Mouse (Mus musculus) colon, adult 2 months (tissue): ENCODE measurements around the gene Rasgrf2. TPM values are rescaled to one million over a fixed set of nuclear protein-coding genes. Genes with fewer than 3 reads are reported as not detected.

Source experiments
- polyA plus RNA-seq: library from polyadenylated mRNA; depleted of rRNA; stranded (reverse); fragments of >200 nt; gene quantifications from 2 replicates; pipeline ENCODE4 v1.2.3, GENCODE M21; 2012; rRNA removed

The Rasgrf2 gene
- 3.0 and 3.8 TPM in 2 replicates for polyA plus RNA-seq

DNA sequence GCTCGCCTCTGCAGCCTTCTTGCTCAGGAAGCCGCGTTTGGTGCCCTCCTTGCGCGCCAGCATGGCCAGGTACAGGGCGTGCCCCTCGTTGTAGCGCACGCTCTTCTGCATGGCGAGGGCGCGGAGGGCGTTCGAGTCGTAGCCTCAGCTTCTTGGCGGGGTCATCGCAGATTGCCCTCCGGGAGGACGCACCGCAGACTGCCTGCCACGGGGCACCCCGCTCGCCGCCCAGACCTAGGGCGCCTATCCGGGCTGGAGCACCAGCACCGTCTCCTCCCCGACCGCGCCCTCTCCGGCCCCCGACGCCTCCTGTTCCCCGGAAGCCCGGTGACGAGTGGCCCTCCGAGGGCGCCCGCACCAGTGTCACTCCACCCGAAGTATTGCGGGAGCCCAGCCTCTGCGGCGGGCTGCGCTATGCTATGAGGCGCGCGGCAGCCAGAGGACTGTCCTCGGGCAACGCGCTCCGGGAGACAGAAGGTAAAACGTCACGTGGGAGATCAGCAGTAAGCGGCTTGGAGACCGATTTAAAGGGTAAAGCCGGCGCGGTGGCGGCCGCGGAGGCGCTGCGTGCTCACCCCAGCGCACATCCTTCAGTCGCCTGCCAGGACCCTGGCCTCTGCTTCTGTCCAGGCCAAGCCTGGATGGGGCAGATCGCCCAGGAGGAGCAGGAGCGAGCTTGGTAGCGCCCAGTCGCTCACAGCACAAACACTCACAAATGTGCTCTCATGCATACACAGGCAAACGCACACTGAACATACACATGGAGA lies at the start of gene Rasgrf2:
Gene Rasgrf2, minus strand, starts transcription at position 273 of the 767 bp plus-strand sequence.

DNA sequence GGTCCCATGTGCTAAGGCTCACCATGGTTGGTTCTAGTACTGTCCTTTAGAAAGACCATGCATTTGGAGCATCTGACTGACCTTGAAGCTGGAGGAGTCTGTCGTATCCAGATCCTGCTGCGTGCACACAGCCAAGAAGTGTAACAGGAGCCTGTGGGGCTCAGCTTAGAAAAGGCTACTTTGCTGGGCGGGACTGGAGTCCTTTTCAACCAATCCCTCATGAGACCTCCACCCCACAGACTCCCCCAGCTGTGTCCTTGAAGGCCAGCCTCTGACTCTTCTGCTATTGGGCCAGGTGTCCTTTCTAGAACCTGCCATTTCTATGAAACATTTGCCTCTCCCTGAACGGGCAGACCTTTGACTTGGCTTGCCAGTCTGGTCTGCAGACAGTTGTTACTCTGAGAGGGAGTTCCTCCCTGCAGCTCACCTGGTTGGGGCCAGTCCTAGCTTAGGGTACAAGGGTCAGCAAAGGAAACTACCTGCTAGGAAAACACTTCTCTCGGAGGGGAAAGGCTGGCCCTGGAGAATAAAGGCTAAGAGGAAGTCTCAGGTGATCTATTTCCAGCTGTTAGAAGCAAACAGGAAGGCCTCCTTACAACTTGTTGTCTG lies 254.6 kb downstream of the Rasgrf2 start, which contains the start of gene Ckmt2:
Gene Ckmt2, minus strand, starts transcription at position 145 of the 609 bp plus-strand sequence.

Other genes with a start within 250 kb of the Rasgrf2 start
- not detected in 2 replicates for gene Gm20379, start 174.3 kb upstream of the Rasgrf2 start, polyA plus RNA-seq
- 0.64 and 0.88 TPM in 2 replicates for gene Dhfr, start 223.1 kb upstream of the Rasgrf2 start, polyA plus RNA-seq
- gene Msh3, start 223.3 kb upstream of the Rasgrf2 start, polyA plus RNA-seq = 4.6 and 6.2 TPM in 2 replicates